9 mouse cellular contexts compared by ENCODE assay signal in the genomic region with DNA sequence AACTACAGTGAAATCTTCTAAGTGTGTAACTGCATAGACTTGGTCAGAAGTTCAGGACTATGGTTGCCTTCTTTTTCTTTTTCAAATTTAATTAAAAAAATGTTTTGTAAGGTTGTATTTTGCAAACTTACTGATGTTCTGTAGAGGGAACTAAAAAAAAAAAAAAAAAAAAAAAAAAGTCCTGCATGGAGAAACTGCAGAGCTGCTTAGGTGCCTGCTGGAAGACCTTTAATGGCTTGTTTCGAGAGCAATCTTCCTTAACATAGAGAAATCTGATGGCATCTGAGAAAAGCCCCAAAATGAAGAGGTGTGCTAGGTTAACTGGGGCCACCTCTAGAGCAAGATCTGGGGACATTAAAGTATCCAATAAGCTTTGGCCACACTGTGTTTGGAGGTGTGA. TPM values are rescaled to one million over a fixed set of nuclear protein-coding genes. Genes with fewer than 3 reads are reported as not detected.
A peak's percentile ranks its signal among the peaks of the same experiment; 100 is the strongest.
DNase-seq lines count a peak whose midpoint lies in the region; ATAC-seq and TF ChIP-seq lines count a peak whose summit lies in the region.
"Had no signal": no experiment of that assay in that cellular context is flagged by ENCODE, and none has a peak within 500 bp of the region (broad histone marks: within the 10 kb centered on the region; RNA-seq: fewer than 3 reads in every experiment).

No protein-coding gene starts in this region.

- peaks cover 13% of the 10 kb centered on the region for H3K4me1 ChIP-seq in kidney, postnatal 0 days (replicated peaks; ENCODE audit: insufficient read depth, low read length)
- peaks cover 11% of the 10 kb centered on the region for H3K4me1 ChIP-seq in forebrain, embryonic 11.5 days (replicated peaks; ENCODE audit: control insufficient read depth, insufficient read depth, low read length)
- H3K4me1 ChIP-seq in intestine, embryonic 16.5 days (ENCODE audit: control insufficient read depth, insufficient read depth, low read length), result peaks cover 16% of the 10 kb centered on the region
- peaks cover 16% of the 10 kb centered on the region; the same call in 1 of the 2 replicates for H3K4me1 ChIP-seq in midbrain, postnatal 0 days (ENCODE audit: insufficient read depth, low read length)

- no peak for DNase-seq in kidney, postnatal 0 days (ENCODE audit: low spot score)
- DNase-seq in kidney, postnatal 14 days, result no peak
- DNase-seq in forebrain, embryonic 11.5 days (ENCODE audit: low spot score), result no peak
- no peak for DNase-seq in midbrain, postnatal 0 days (ENCODE audit: low spot score)
- no peak for DNase-seq in cerebellum, postnatal 36 days
- no peak for DNase-seq in B cell, adult 2 months
- DNase-seq in right cerebral cortex, adult 2 months (ENCODE audit: low spot score in 2 of 2), result no peak
- DNase-seq: cerebellum, adult 11 months had no signal

- H3K9me3 ChIP-seq in kidney, postnatal 0 days (replicated peaks; ENCODE audit: low read length), result no peaks in the 10 kb centered on the region
- no peaks in the 10 kb centered on the region for H3K9me3 ChIP-seq in forebrain, embryonic 11.5 days (ENCODE audit: control insufficient read depth, low read length)
- H3K9me3 ChIP-seq in intestine, embryonic 16.5 days (ENCODE audit: control insufficient read depth, low read length), result no peaks in the 10 kb centered on the region
- H3K9me3 ChIP-seq in midbrain, postnatal 0 days (ENCODE audit: low read length), result no peaks in the 10 kb centered on the region

- peak overlapping the region; percentile 57 for H3K4me2 ChIP-seq in kidney, postnatal 0 days (ENCODE audit: low read length)
- H3K4me2 ChIP-seq in forebrain, embryonic 11.5 days (ENCODE audit: low read depth, low read length, severe bottlenecking), result peak overlapping the region; percentile 59
- H3K4me2 ChIP-seq in intestine, embryonic 16.5 days (ENCODE audit: low read depth, low read length), result peak overlapping the region; percentile 73
- H3K4me2 ChIP-seq in midbrain, postnatal 0 days (ENCODE audit: low read depth, low read length, poor library complexity, severe bottlenecking), result peak overlapping the region; percentile 62

- H3K36me3 ChIP-seq in kidney, postnatal 0 days (ENCODE audit: insufficient read depth, low read length), result no peaks in the 10 kb centered on the region
- H3K36me3 ChIP-seq in forebrain, embryonic 11.5 days (ENCODE audit: control insufficient read depth, insufficient read depth, low read length), result no peaks in the 10 kb centered on the region
- no peaks in the 10 kb centered on the region for H3K36me3 ChIP-seq in intestine, embryonic 16.5 days (ENCODE audit: control insufficient read depth, insufficient read depth, low read length)
- H3K36me3 ChIP-seq in midbrain, postnatal 0 days (ENCODE audit: insufficient read depth, low read length), result no peaks in the 10 kb centered on the region

- no peaks in the 10 kb centered on the region for H3K27me3 ChIP-seq in kidney, postnatal 0 days (ENCODE audit: insufficient read depth, low read length)
- H3K27me3 ChIP-seq in forebrain, embryonic 11.5 days (ENCODE audit: control insufficient read depth, insufficient read depth, low read length), result 0 out of 2 replicates have a peak, but pooled peaks cover 1% of the 10 kb centered on the region
- H3K27me3 ChIP-seq in intestine, embryonic 16.5 days (replicated peaks; ENCODE audit: control insufficient read depth, insufficient read depth, low read length), result no peaks in the 10 kb centered on the region
- no peaks in the 10 kb centered on the region for H3K27me3 ChIP-seq in midbrain, postnatal 0 days (ENCODE audit: insufficient read depth, low read length)

- peak overlapping the region; percentile 51 for H3K4me3 ChIP-seq in kidney, postnatal 0 days (replicated peaks; ENCODE audit: low read depth, low read length)
- peak overlapping the region; percentile 38 for H3K4me3 ChIP-seq in forebrain, embryonic 11.5 days (ENCODE audit: low read depth, low read length)
- H3K4me3 ChIP-seq in intestine, embryonic 16.5 days (ENCODE audit: low read length), result peak overlapping the region; percentile 74
- H3K4me3 ChIP-seq in midbrain, postnatal 0 days (ENCODE audit: low read depth, low read length), result peak overlapping the region; percentile 62

- TF ChIP-seq CTCF in kidney, postnatal 0 days (IDR thresholded peaks at IDR 0.05; ENCODE audit: low read depth), result no peak
- no peak for TF ChIP-seq CTCF in midbrain, postnatal 0 days (IDR thresholded peaks at IDR 0.05)

- no peak for ATAC-seq in kidney, postnatal 0 days (replicated peaks; ENCODE audit: low FRiP score, low read depth)
- ATAC-seq in forebrain, embryonic 11.5 days (replicated peaks; ENCODE audit: low FRiP score), result no peak
- ATAC-seq in intestine, embryonic 16.5 days, result no peak
- ATAC-seq in midbrain, postnatal 0 days (ENCODE audit: low FRiP score), result no peak

- H3K9ac ChIP-seq in kidney, postnatal 0 days (ENCODE audit: low read depth, low read length), result peak overlapping the region; percentile 43; the same call in 1 of the 2 replicates
- peak overlapping the region; percentile 43 for H3K9ac ChIP-seq in forebrain, embryonic 11.5 days (ENCODE audit: low read length)
- H3K9ac ChIP-seq in intestine, embryonic 16.5 days (ENCODE audit: low read depth, low read length), result peak overlapping the region; percentile 67; the same call in 1 of the 2 replicates
- H3K9ac ChIP-seq in midbrain, postnatal 0 days (replicated peaks; ENCODE audit: low read length, poor library complexity, severe bottlenecking), result no peak overlapping the region

- no peak overlapping the region for H3K27ac ChIP-seq in kidney, postnatal 0 days
- H3K27ac ChIP-seq in forebrain, embryonic 11.5 days (ENCODE audit: low read depth, low read length), result no peak overlapping the region
- H3K27ac ChIP-seq in intestine, embryonic 16.5 days (ENCODE audit: low read length), result no peak overlapping the region
- no peak overlapping the region for H3K27ac ChIP-seq in midbrain, postnatal 0 days (ENCODE audit: low read depth, low read length)

- 26% methylated on average over 1 of the region's 1 CpGs for WGBS in kidney, postnatal 0 days
- 39% methylated on average over 1 of the region's 1 CpGs for WGBS in forebrain, embryonic 11.5 days
- WGBS in intestine, embryonic 16.5 days, result 26% methylated on average over 1 of the region's 1 CpGs
- 38% methylated on average over 1 of the region's 1 CpGs for WGBS in midbrain, postnatal 0 days

RNA-seq across cellular contexts. Expression of gene Map2k6, which starts 1.4 kb away (rescaled TPM):
- polyA plus RNA-seq in kidney, postnatal 0 days (2015; fragmentation: Nextera tagmentation; extraction: Ambion mirVana), result 12.7 and 12.8 TPM in 2 replicates
- polyA plus RNA-seq in forebrain, embryonic 11.5 days (2014; fragmentation: Nextera tagmentation; extraction: Ambion mirVana), result 39.1 and 42.2 TPM in 2 replicates
- 15.4 and 17.4 TPM in 2 replicates for polyA plus RNA-seq in intestine, embryonic 16.5 days (2015; fragmentation: Nextera tagmentation; extraction: Ambion mirVana)
- total RNA-seq in midbrain, postnatal 0 days (2014; rRNA removed), result 12.3 and 14.9 TPM in 2 replicates
- 10.1 and 10.6 TPM in 2 replicates for polyA plus RNA-seq in midbrain, postnatal 0 days (2015; fragmentation: Nextera tagmentation; extraction: Ambion mirVana)
